Mouse (Mus musculus) thymus, postnatal 14 days (tissue): ENCODE measurements around the gene Gata3.

Experiments used
- DNase-seq: peaks from one replicate; pipeline ENCODE4 v3.0.0; 2021

Gene Gata3

GRCm38 (mm10) chr2:9871141-9871716 is 18.6 kb downstream of the Gata3 start:
- peak; percentile 68 for DNase-seq

DNA sequence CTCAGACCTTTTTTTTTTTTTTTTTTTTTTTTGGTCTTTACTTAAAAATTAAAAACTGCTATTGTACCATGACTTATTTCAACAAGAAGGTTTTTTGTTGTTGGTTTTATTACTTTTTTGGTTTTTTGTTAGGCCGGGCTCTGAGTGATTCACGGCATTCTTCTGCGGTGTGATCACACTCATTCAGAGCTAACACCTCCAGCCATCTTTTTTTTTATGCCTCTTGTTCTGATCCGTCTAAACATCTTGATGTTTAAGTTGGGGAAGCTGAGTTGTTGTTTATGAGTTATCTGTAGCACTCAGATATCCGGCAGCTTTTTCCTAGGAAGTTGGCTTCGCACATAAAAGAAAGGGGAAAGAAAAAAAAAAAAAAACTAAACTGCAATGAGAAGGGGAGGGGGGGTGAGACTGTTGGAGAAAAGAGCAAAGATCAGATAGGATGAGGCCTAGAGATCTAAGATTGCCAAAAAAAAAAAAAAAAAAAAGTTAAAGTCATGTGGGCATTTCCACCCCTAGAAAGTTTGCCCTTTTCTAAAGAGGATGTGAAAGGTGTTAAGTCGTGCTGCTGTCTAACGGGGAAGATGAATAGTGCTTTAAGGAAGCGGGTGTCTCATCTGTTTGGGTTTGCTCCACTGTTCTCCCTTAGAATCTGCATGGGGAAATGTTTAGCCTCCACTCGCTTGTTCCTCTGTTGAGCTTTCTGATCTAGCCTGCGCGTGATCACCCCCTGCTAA is 22.6 kb downstream of the Gata3 start:
- DNase-seq: no peak

DNA sequence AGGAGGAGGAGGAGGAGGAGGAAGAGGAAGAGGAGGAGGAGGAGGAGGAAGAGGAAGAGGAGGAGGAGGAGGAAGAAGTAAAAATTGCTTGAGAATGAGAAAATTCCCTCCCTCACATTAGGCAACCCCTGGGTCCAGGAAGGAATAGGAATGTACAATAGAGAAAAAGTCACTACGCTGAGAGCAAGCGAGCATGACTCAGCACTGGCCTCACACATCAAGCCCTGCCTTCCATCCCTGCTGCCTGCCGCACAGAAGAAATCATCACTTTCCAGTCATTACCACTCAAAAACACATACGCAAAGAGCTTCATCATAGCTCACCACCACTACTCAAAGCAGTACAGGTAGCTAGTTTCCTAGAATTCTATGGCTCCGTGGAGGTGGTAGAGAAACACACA is 29.1 kb downstream of the Gata3 start:
- no peak for DNase-seq

DNA sequence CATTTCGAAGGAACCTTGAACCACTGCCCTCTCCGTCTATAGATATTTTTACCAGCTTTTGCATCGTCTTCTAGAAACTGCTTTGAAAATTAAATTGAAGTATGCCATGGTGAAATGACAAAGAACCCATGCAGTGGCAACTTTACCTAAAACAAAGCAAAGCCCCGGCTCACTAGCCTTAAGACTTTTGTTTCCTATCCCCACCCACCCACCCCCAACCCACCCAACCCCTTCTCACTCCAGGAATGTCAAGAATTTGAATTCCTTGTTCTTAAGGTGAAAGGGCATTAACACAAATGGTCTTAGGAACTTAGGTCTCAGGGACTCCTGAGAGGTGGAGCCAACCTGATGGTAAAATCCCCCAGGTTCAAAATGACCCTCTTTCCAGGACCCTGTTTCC is 34.0 kb downstream of the Gata3 start:
- no peak for DNase-seq

DNA sequence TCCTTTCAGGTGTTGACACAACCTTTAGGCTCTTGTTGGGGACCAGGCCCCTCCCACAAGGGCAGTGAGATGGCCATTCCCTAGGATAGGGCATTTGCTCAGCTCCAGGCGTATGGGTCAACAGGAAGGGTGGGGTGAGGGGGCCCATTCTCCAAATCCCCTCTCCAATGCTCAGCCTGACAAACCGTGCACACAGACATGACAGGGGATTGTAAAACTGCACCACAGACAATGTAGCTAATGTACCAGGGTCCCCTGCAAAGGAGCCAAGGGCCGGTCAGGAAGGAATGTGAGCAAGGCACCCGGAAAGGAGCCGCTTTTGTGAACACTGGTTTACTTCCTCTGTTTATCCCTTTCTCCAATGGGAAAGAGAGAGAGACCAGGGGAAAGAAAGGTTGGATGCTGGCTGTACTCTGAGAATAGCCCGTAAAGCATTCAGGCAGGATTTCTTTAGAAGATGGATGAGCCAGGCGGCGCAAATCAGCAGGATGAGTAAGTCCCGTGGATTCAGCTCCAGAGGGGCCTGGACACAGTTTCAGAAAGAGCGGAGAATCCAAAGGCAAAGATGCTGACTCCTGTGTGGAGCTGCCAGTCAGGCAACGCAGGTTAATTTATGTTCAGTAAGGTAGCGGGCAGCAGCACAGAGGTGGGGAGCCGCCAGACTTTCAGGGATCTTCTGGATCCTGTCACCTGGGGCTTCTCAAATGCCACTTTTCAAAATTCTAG is 36.8 kb downstream of the Gata3 start:
- no peak for DNase-seq

- no peak for DNase-seq
Measured at GRCm38 (mm10) chr2:9835195-9835594, 54.6 kb downstream of the Gata3 start.

DNA sequence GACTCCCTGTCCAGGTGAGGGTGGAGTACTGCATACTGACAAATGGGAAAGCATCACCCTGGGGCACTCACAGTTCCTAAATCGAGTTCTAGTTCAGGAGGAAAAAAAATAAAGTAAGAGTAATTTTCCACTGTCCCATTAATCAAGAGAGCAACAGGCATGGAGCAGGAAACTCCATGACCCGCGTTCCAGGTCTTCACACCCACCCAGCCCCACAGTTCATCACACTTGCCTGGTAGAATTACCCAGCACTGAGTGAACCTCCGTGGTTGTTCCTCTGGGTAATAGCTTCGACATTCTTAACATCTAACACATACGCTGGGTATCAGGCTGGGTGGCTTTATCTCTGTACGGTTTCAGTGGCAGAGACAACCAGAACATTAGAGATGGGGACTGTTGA is 56.1 kb downstream of the Gata3 start:
- DNase-seq: no peak

GRCm38 (mm10) chr2:9827624-9828023 is 62.2 kb downstream of the Gata3 start:
- DNase-seq: peak; percentile 73

DNA sequence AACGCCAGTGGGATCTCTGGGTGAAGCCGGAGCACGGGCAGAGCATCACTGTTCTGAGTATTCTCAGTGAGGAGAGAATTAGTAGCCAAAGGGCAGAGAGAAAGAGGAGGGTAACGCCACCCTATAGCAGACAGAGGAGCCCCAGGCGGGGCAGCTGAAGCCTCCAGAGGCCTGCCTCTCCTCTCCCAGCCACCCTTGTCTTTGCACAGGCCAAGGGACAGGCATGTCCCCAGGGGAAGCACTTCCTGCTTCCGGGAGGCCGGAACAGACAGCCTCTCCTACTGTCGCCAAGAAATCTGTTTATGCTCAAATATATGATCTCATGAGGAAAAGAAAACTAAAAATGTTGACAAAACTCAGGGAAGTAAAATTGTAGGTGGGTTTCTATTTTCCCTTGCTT is 69.2 kb downstream of the Gata3 start:
- no peak for DNase-seq

GRCm38 (mm10) chr2:9818177-9818785 is 71.6 kb downstream of the Gata3 start:
- DNase-seq: no peak
